Mouse (Mus musculus) limb, embryonic 15.5 days (tissue): ENCODE measurements at regions not wholly inside any gene's neighbourhood (a gene's known extent, or its start where the extent isn't known, plus 50 kb on each side); places are given as distances from the start of the nearest gene placed in this dataset.

Experiments
- ATAC-seq: fragments of 200-750 bp; cut with Nextera tagmentation; 2 replicates; pipeline ENCODE4 v1.8.0; 2017; ENCODE audit warnings: low read depth, moderate TSS enrichment; ENCODE audit not compliant: insufficient number of reproducible peaks, low FRiP score, low TSS enrichment
- H3K27ac ChIP-seq: fragments of 300-500 bp; sonication (generic); 2 replicates; pipeline ENCODE4 v1.5.1; 2015; ENCODE audit warnings: moderate library complexity, mild to moderate bottlenecking, inconsistent platforms
- H3K27me3 ChIP-seq: fragments of 300-500 bp; sonication (generic); 2 replicates; pipeline ENCODE4 v1.6.1; 2015; ENCODE audit warnings: inconsistent platforms
- H3K36me3 ChIP-seq: fragments of 300-500 bp; sonication (generic); 2 replicates; pipeline ENCODE4 v1.6.1; 2015; ENCODE audit warnings: inconsistent platforms
- H3K4me1 ChIP-seq: fragments of 300-500 bp; sonication (generic); 2 replicates; pipeline ENCODE4 v1.6.1; 2015; ENCODE audit warnings: inconsistent platforms
- H3K4me2 ChIP-seq: fragments of 300-500 bp; sonication (generic); 2 replicates; pipeline ENCODE4 v1.6.1; 2015; ENCODE audit warnings: mild to moderate bottlenecking, inconsistent platforms
- H3K4me3 ChIP-seq: fragments of 300-500 bp; sonication (generic); 2 replicates; pipeline ENCODE4 v1.5.1; 2015; ENCODE audit warnings: mild to moderate bottlenecking, inconsistent platforms
- H3K9ac ChIP-seq: fragments of 300-500 bp; sonication (generic); 2 replicates; pipeline ENCODE4 v1.6.1; 2015; ENCODE audit warnings: inconsistent platforms
- H3K9me3 ChIP-seq: fragments of 300-500 bp; sonication (generic); 2 replicates; pipeline ENCODE4 v1.6.1; 2016; ENCODE audit warnings: inconsistent platforms
- WGBS: fragments of 180-500 bp; shearing (Covaris S2); methylation state at CpG from one replicate; pipeline ENCODE4 v1.1.7; 2015; 5-methylcytosine and 5-hydroxymethylcytosine counted together

DNA sequence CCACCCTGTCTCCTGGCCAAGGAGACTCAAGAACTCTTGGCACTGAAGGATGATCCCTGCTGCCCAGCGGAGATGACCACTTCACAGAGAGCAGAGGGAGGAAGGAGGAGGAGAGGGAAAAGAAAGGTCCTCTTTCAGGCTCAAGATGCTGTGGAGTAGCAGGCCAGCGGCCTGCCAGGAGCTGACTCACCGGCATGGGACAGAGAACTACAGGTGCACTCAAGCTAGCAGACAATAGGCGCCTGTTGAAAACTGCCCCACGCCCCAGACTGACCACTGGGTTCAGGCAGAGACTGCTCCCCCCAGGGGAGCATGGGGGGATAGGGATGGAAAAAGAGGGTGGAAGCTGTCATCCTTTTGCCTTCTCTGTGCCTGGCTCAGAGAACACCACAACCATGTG is 125.8 kb upstream of the 1600014C23Rik start:
- Histone ChIP-seq H3K4me2 (no peak overlapping the region), H3K4me3 (no peak overlapping the region), H3K9me3 (no peaks in the 10 kb centered on the region), H3K27me3 (no peaks in the 10 kb centered on the region), H3K4me1 (peaks cover 7% of the 10 kb centered on the region), H3K27ac (no peak overlapping the region), H3K36me3 (no peaks in the 10 kb centered on the region), H3K9ac (no peak overlapping the region)
- ATAC-seq: no peak
- WGBS: 90% methylated on average over 5 of the region's 5 CpGs

DNA sequence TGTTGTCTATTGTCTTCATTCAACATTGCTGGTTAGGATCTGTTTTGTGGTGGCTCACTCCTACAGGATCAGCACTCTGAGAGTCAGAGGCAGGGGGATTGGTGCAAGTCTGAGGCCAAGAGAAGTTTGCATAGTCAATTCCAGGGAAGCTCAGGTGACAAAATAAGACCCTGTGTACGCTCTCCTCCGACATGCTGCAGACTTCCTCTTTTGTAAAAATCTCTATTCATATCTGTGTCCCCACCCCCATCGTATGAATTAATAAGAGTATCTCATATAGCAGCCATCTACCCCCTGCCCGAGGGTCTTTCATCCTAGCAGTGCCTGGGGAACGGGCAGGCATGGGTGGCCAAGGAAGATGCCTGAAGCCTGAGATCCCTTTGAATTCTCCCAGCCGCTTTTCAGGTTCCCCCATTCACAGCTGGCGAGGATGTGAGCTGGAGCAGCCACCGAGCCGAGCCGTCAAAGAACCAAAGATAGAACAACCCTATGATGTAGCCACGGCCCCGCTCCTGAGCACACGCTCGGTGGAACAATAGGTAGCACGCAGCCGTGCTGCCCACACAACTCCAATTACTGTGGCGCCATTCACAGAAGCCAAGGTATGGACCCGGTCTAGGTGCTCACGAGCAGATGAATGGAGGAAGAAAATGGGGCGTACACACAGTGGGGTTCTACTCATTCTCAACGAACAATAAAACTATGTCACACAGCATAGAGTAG is 120.4 kb upstream of the 1600014C23Rik start:
- Histone ChIP-seq H3K9ac (no peak overlapping the region), H3K27ac (no peak overlapping the region), H3K4me1 (peaks cover 7% of the 10 kb centered on the region), H3K9me3 (no peaks in the 10 kb centered on the region), H3K4me3 (no peak overlapping the region), H3K36me3 (no peaks in the 10 kb centered on the region), H3K4me2 (no peak overlapping the region), H3K27me3 (0 out of 2 replicates have a peak, but pooled peaks cover 7% of the 10 kb centered on the region)
- ATAC-seq: no peak
- 85% methylated on average over 21 of the region's 21 CpGs for WGBS

DNA sequence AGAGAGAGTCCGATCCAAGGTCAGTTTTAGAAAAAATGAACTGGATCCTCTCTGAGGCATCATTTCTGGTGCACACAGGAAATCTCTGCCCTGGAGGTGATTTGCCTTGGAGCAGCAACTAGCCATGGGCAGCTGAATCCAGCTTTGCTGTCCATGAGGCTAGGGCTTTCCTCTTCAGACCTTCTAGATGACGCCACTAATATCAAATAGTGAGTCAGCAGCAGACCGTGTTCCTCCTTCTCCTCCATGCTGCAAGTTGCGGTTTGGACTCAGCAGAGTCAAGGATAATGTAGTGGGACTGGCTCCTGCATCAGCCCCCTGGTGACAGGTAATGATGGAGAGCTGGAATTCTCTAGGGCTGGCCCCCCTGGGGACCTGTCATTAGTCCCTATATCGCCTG is 118.8 kb upstream of the 1600014C23Rik start:
- Histone ChIP-seq H3K9ac (no peak overlapping the region), H3K4me1 (peaks cover 10% of the 10 kb centered on the region), H3K4me3 (no peak overlapping the region), H3K27ac (no peak overlapping the region), H3K27me3 (0 out of 2 replicates have a peak, but pooled peaks cover 7% of the 10 kb centered on the region), H3K36me3 (no peaks in the 10 kb centered on the region), H3K9me3 (no peaks in the 10 kb centered on the region), H3K4me2 (no peak overlapping the region)
- ATAC-seq: no peak
- WGBS: 54% methylated on average over 5 of the region's 5 CpGs

DNA sequence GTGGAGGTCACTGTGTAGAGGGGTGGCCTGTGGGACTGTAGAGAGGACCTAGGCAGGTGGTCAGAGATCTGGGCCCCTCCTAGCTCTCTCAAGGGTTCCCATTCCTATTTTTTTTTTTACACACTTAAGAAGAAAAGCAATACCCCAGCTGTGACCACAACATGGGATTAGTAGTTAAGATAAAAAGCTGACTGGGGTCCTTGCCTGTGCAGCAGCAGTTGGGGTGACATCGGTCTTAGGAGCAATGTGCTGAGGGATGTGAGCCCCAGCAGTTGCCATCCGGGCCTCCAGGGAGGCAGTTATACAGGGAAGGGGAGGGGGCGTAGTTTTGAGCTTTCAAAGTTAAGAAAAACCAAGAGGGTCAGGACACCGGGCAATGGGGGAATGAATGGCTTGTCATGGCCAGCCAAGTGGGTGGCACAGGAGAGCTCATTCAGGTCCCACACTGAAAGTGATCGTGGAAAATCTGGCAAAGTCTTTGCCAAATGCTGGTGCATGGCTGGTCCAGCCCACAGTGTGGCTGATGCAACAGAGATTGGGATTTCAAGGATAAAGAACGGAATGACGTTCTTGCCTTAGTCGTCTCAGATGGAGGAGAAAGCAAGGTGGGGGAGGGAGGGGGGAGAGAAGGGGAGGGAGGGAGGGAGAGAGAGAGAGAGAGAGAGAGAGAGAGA is 118.2 kb upstream of the 1600014C23Rik start:
- H3K9ac ChIP-seq: no peak overlapping the region
- ATAC-seq: no peak
- 60% methylated on average over 8 of the region's 8 CpGs for WGBS
- no peak overlapping the region for H3K27ac ChIP-seq
- H3K36me3 ChIP-seq: no peaks in the 10 kb centered on the region
- H3K4me3 ChIP-seq: no peak overlapping the region
- 0 out of 2 replicates have a peak, but pooled peaks cover 7% of the 10 kb centered on the region for H3K27me3 ChIP-seq
- peaks cover 10% of the 10 kb centered on the region for H3K4me1 ChIP-seq
- no peaks in the 10 kb centered on the region for H3K9me3 ChIP-seq
- H3K4me2 ChIP-seq: no peak overlapping the region

DNA sequence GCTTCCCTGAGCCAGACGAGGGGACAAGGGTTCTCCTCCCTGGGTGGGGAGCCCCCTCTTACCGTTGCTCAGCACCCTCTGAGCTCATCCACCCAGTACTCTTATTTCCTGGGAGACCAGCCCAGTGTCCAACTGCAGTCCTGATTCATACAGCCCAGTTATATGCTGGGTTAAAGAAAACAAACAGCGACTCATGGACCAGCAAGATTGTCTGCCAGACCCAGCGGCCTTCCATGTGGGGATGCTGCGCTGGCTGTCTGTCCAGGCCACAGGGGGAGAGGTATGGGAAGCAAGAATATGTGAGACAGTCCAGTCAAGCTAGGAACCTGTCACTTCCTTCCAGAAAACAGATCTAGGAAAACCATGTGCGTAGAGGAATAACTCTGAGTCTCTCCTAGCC is 117.3 kb upstream of the 1600014C23Rik start:
- no peak overlapping the region for H3K4me3 ChIP-seq
- H3K4me1 ChIP-seq: peaks cover 8% of the 10 kb centered on the region
- WGBS: 79% methylated on average over 6 of the region's 6 CpGs
- H3K36me3 ChIP-seq: no peaks in the 10 kb centered on the region
- H3K9me3 ChIP-seq: no peaks in the 10 kb centered on the region
- 0 out of 2 replicates have a peak, but pooled peaks cover 7% of the 10 kb centered on the region for H3K27me3 ChIP-seq
- H3K27ac ChIP-seq: no peak overlapping the region
- H3K4me2 ChIP-seq: no peak overlapping the region
- ATAC-seq: no peak
- H3K9ac ChIP-seq: no peak overlapping the region

DNA sequence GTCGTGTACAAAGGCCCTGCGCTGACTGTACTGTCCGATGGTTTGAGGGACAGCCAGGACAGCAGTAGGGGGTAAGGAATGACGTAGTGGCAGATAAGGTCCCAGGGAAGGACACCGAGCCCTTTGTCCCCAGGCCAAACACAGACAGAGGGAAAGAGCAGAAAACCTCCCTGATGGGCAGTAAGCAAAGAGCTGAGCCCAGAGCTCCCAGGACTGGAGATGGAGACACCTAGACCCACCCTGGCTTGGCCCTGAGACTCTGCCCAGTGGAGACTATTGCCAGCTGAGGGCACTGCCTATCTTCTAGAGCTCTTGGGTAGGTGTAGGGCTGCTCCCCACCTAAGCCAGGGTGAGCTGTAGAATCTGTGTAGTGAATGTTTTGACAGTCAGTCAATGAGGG is 116.5 kb upstream of the 1600014C23Rik start:
- Histone ChIP-seq H3K9ac (no peak overlapping the region), H3K4me2 (no peak overlapping the region), H3K27ac (no peak overlapping the region), H3K9me3 (no peaks in the 10 kb centered on the region), H3K4me3 (no peak overlapping the region), H3K27me3 (0 out of 2 replicates have a peak, but pooled peaks cover 7% of the 10 kb centered on the region), H3K36me3 (no peaks in the 10 kb centered on the region), H3K4me1 (peaks cover 4% of the 10 kb centered on the region; the same call in 1 of the 2 replicates)
- ATAC-seq: no peak
- 88% methylated on average over 5 of the region's 5 CpGs for WGBS

DNA sequence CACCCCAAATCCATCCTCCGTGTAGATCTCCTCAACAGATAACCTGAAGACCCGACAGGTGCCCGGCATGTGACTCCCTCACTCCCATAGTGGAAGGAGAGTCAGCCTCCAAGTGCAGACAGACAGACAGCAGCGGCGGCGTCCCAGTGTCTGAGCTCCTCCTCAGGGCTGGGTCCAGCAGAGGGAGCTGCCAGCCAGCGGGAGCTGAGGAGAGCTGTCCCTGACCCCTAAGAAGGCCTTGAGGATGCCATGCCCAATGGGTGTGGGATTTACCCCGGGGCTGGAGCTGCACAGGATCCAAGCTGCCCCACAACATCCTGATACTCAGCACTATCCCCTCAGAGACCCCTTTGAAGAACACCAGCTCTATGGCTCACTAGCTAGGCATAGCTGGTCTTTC is 115.0 kb upstream of the 1600014C23Rik start:
- H3K4me3 ChIP-seq: no peak overlapping the region
- 0 out of 2 replicates have a peak, but pooled peaks cover 7% of the 10 kb centered on the region for H3K27me3 ChIP-seq
- ATAC-seq: no peak
- no peaks in the 10 kb centered on the region for H3K9me3 ChIP-seq
- H3K4me2 ChIP-seq: no peak overlapping the region
- H3K36me3 ChIP-seq: no peaks in the 10 kb centered on the region
- H3K9ac ChIP-seq: no peak overlapping the region
- peaks cover 4% of the 10 kb centered on the region; the same call in 1 of the 2 replicates for H3K4me1 ChIP-seq
- WGBS: 27% methylated on average over 8 of the region's 8 CpGs
- H3K27ac ChIP-seq: no peak overlapping the region

DNA sequence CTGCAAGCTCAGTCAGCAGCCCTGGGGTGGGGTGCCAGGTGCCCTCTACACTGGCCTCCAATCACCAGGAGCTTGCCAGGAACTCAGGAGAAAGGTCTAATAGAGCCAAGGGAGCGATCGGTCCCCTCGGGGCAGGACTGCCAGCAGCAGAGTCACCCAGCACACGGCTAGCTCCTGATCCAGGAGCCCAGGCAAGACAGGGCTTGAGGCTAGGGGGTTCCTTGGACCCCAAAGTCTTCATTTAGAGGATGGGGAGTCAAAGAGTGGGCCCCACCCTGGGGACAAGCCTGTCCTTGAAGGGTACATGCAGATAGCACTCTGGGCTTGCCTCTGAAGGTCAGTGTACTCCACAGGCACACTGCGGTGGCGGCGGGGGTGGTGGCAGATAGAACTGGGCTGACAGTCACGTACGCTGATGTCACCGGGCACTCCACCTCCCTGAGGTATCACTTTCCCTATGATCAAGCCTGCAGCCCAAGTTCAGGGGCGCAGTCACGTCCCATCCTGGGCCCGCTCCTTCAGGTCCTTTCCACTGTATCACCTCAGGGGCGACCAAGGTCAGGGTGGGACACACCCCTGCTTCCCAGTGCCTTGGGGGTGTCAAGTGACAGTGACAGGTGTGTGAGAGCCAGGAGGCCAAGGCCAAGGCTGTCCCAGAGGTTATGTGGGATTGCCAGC is 114.2 kb upstream of the 1600014C23Rik start:
- H3K9ac ChIP-seq: no peak overlapping the region
- ATAC-seq: peak; percentile 16; the same call in 1 of the 2 replicates

DNA sequence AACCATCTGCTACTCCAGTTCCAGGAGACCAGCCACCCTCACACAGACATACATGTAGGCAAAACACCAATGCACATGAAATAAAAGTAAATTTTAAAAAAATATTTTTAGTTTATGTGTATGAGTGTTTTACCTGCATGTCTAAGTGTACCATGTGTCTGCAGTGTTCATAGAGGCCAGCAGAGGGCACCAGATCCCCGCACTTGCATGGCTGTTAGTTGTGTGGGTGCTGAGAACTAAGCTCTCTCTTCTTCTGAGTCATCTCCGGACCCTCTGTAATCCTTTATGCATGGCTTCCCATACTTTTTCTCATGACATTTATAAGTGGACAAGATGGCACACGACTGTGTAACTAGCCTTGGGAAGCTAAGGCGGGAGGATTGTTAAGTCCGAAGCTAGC is 112.2 kb upstream of the 1600014C23Rik start:
- no peak overlapping the region for H3K9ac ChIP-seq
- no peak for ATAC-seq
- no peaks in the 10 kb centered on the region for H3K27me3 ChIP-seq
- H3K4me3 ChIP-seq: no peak overlapping the region
- no peaks in the 10 kb centered on the region for H3K36me3 ChIP-seq
- WGBS: 84% methylated on average over 5 of the region's 5 CpGs
- peaks cover 4% of the 10 kb centered on the region; the same call in 1 of the 2 replicates for H3K4me1 ChIP-seq
- no peak overlapping the region for H3K27ac ChIP-seq
- no peaks in the 10 kb centered on the region for H3K9me3 ChIP-seq
- no peak overlapping the region for H3K4me2 ChIP-seq

More for the DNA sequence above, 114.2 kb upstream of the 1600014C23Rik start:
- Histone ChIP-seq H3K4me3 (no peak overlapping the region), H3K36me3 (no peaks in the 10 kb centered on the region), H3K4me2 (no peak overlapping the region), H3K9me3 (no peaks in the 10 kb centered on the region), H3K4me1 (peaks cover 4% of the 10 kb centered on the region; the same call in 1 of the 2 replicates), H3K27me3 (0 out of 2 replicates have a peak, but pooled peaks cover 7% of the 10 kb centered on the region), H3K27ac (no peak overlapping the region)
- 89% methylated on average over 14 of the region's 14 CpGs for WGBS

DNA sequence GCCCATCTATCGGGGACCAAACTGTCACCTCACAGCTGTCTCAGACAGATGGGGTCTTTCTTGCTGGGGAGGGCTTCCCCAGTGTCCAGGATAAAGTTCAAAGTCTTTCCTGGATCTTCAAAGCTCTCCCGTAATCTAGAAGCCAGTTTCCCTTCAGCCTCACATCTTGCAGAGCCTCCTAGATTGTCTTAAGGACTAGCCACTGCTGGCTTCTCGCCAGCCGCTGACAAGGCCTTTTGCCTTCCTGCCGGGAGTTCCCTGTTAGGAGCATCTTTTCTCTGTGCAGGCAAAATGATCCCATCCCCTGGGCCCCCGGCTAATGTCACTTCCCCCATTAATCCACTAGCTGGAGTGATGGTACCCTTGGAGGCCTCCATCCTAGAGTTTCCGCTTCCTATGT is 103.1 kb upstream of the 1600014C23Rik start:
- WGBS: 63% methylated on average over 7 of the region's 7 CpGs
- H3K27ac ChIP-seq: no peak overlapping the region
- ATAC-seq: no peak

DNA sequence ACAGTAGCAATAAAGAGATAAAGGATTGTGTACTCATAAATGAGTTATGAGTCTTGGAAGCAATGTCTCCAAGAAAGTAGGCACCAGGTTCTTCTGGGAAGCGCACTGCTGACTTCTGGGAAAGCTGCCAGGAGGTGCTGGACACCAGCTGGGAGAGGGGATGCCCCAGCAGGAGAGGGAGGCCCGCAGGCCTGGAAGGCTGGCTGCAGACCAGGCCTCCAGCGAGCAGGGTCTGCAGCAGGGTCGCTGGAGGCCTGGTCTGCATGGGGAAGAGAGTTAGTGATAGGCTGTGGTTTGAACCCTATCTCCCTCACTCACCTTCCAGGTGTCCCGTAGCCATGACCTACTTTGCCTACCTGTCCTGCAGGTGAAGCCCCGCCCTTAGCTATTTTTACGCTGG is 102.6 kb upstream of the 1600014C23Rik start:
- H3K9me3 ChIP-seq: no peaks in the 10 kb centered on the region
- no peak overlapping the region for H3K4me3 ChIP-seq
- no peak for ATAC-seq
- peaks cover 7% of the 10 kb centered on the region for H3K4me1 ChIP-seq
- 51% methylated on average over 7 of the region's 7 CpGs for WGBS
- H3K4me2 ChIP-seq: no peak overlapping the region
- no peak overlapping the region for H3K27ac ChIP-seq
- H3K9ac ChIP-seq: no peak overlapping the region
- no peaks in the 10 kb centered on the region for H3K27me3 ChIP-seq
- H3K36me3 ChIP-seq: no peaks in the 10 kb centered on the region

More for the DNA sequence above, 103.1 kb upstream of the 1600014C23Rik start:
- H3K4me1 ChIP-seq: peaks cover 7% of the 10 kb centered on the region
- no peaks in the 10 kb centered on the region for H3K9me3 ChIP-seq
- no peaks in the 10 kb centered on the region for H3K27me3 ChIP-seq
- no peaks in the 10 kb centered on the region for H3K36me3 ChIP-seq
- no peak overlapping the region for H3K4me3 ChIP-seq
- H3K9ac ChIP-seq: no peak overlapping the region
- H3K4me2 ChIP-seq: no peak overlapping the region
